Mouse (Mus musculus) heart, postnatal 36 days (tissue): ENCODE results near the gene Cckbr. TPM values are rescaled to one million over a fixed set of nuclear protein-coding genes. Genes with fewer than 3 reads are reported as not detected.

Source experiments
- DNase-seq, 2 experiments: peaks; one replicate each; pipeline ENCODE4 v3.0.0; 2021 to 2022
- intact Hi-C: fragments of 180-260 bp; cut with DNase I; formaldehyde crosslinking; loops from one replicate; pipeline ENCODE4 v1.15.1; 2025
- total RNA-seq, 2 experiments: library from RNA; stranded (reverse); gene quantifications; 2 replicates each; pipeline ENCODE4 v1.2.3; 2021

Cckbr gene
- total RNA-seq, result not detected

DNA sequence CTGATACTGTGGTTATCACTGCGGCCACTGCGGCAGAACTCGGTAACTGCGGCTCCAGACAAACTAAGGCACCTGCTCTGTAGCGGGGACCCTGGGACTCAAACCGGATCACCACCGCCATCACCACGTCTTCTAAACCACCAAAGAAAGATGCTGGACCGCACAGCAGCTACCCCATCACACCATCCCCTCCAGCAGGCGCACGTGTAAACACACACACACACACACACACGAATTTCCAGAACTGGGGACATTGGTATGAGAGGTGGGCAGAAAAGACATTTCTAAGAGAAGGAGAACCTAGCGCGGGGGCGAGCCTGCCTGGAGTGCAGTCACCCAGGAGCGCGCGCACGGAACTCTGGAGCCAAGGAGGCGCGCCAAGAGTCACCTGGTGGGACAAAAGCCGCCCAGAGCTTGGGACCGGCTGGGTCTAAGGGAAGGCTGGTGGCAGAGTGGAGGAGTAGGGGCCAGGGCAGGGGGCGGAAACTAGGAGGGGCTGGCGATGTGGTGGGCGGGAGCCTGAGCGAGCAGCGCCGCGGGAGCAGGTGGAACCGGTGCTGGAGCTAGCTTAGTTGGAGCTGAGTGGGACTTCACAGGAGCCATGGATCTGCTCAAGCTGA is at the start of gene Cckbr:
Gene Cckbr, plus strand, starts transcription at position 308 of the 620 bp plus-strand sequence.
- intact Hi-C loops, result no loop called here

DNA sequence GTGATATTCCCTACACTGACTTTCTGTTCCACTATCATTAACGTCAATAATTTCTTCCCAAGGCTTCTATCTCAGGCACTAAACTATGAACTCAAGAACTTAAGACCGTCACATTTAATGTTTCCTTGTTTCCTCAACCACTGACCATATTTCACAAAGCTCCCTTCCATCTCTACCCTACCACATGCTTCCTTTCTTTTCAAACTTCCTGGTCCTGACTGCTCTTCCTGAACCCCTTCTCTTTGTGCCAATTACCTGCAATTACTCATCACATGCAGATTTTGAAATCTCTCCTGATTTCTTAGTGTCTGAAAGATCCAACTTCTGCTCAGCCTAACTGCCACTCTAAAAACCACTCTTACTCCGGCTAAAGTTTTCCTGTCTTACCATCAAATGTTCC is 45.2 kb upstream of the Cckbr start:
- no peak for DNase-seq
- intact Hi-C loops, result no loop called here

More for the DNA sequence above, at the start of gene Cckbr:
- no peak for DNase-seq

GRCm38 (mm10) chr7:105387696-105388095 is 37.8 kb upstream of the Cckbr start:
- intact Hi-C loops, result no loop called here
- DNase-seq, result no peak

DNA sequence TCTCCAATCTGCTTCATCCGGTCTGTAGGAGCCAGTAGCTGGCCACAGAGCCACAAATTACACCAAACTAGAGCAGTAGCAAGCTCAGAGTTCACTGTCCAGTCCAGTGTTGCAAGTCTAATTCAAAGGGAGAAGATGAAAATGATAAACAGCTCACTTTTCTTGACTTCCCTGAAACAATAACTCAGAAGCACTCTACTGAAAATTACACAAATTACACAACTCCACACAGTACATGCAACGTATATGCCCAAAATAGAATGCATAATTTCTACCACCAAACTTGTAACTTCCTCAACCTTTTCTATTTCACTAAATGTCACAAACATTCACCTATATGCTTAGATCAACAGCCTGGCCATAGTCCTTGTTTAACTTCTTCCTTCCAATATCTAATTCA is 35.3 kb upstream of the Cckbr start:
- intact Hi-C loops, result loop anchor here (10.0 kb wide), 1 partner anchor 425 kb away; the partner anchor contains the start of gene Mrpl17

GRCm38 (mm10) chr7:105394606-105395005 is 30.9 kb upstream of the Cckbr start:
- no peak for DNase-seq
- intact Hi-C loops, result loop anchor here (5.0 to 10.0 kb wide), 3 partner anchors 167 to 420 kb away; partner anchors contain the start of genes Mrpl17 and Trim3

More for the DNA sequence above, 35.3 kb upstream of the Cckbr start:
- DNase-seq, result no peak

DNA sequence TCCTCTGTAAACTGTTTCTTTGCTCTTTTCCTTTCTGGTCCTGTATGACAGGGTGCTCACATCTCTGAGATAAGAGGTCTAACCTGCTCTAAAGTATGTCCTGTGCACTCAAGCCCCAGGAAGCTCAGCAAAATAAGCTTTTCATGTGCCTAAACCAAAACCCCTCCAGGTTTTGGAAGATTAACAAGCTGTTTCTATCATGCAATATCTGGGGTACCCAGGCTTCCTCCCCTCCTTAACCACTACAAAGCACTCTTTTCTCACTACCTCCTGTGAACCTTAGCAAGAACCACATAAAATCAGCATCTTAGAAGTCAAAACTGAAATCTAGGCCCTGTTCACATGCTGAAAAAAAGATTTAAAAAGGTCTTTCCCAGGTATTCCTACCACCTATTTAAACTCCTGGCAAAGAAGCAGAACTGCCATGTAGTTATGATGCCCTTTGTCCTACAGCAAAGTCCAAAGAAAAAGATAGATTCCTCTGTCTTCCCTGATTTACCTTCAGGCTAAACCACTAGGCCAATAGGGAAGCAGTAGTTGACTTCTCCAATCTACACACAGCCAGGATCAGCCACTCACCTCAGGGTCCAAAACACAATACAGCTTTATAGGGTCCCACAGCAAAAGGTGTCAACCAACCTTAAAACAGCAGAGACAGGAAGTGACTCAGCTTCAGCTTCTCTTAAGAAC is 30.3 kb upstream of the Cckbr start:
- intact Hi-C loops, result loop anchor here (5.0 to 10.0 kb wide), 3 partner anchors 168 to 420 kb away; partner anchors contain the start of genes Mrpl17 and Trim3
- DNase-seq, result no peak

GRCm38 (mm10) chr7:105396126-105396525 is 29.4 kb upstream of the Cckbr start:
- no peak for DNase-seq
- intact Hi-C loops, result loop anchor here (5.0 to 10.0 kb wide), 3 partner anchors 169 to 419 kb away; partner anchors contain the start of genes Mrpl17 and Trim3

DNA sequence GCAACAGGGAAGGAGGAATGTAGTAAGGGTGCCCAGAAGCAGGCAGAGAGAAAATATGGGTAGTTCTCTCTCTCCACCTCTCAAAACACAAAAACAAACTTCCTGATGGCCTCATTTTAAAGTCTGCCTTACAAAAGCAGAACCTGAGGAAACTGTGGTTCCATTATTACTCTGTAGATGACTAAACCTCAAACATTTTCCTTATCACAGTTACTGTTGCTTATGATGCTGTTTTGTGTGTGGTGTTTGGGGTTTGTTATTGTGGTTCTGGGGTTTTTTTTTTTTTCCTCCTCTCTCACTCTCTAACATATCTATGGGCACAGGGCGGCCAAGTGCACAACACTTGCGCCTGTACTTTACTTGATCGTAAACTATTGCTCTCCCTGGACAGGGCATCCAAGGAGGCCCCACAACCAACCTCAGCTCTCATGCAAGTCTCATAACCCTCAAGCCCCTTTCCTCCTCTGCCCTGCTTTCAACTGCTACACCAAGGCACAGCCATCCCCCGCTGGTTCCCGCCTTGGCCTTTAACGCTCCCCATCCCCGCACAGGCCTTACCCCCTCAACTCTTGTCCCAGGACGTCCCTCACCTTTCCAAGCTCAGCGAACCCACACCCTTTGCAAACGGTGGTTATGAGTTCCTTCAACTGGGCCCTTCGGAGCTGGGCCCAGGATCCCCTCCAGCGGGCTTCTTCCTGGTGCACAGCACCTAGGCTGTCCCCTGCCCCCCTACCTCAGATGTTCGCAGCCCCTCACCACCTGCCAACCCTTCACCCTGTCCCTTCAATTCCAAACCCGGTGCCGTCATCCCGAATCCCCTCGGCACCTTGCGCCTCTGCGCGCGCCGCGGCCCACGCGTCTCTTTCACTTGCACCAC is 26.2 kb upstream of the Cckbr start:
- intact Hi-C loops, result loop anchor here (5.0 to 10.0 kb wide), 3 partner anchors 172 to 416 kb away; partner anchors contain the start of genes Mrpl17 and Trim3
- DNase-seq, result no peak

GRCm38 (mm10) chr7:105399935-105400624 is 25.5 kb upstream of the Cckbr start, which contains the start of gene Fam160a2:
Fam160a2 (minus strand) TSS chr7:105400054.
- intact Hi-C loops, result loop anchor here (5.0 to 10.0 kb wide), 3 partner anchors 173 to 415 kb away; partner anchors contain the start of genes Mrpl17 and Trim3

DNA sequence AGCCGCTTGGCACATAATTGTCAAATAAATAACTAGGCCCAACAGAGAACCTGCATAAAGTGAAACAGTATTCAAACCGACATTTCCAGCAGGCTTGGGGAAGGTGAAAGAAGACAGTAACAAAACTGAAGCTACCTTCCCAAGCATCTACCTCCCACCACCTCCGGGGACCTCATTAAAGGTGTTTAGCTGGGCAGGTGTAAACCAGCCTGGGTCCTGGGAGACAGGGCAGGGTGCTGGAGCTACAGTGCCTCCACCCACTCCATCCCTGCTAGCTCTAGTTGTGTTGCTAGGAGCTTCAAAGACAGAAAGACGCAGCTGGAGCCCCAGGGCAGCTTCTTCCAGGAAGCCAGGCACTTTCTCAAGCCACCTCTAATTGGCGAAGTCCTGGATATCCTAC is 21.3 kb upstream of the Cckbr start, which contains the start of gene Cnga4:
Gene Cnga4, plus strand, starts transcription at position 301 of the 400 bp plus-strand sequence.
- no peak for DNase-seq
- intact Hi-C loops, result no loop called here

More at GRCm38 (mm10) chr7:105399935-105400624, 25.5 kb upstream of the Cckbr start, which contains the start of gene Fam160a2:
- DNase-seq, result peak; percentile 99

DNA sequence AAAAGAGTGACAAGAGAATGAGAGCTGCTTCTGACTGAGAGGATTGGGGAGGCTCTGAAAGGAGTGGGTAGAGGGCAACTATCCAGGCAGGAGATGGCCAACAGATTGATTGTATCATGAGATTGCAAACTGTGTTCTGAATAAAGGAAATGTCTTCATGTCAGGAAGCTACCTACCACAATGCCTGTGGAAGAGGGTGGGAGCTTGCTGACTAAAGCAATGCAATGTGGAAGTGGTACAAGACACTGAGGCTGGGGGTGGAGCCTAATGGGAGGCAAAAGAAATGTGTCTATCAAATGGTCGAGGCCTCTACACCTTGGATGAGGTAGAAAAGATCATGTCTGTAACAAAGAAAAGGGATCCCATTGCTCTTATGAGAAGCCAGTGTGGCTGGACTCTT is 19.2 kb upstream of the Cckbr start:
- no peak for DNase-seq
- intact Hi-C loops, result no loop called here

GRCm38 (mm10) chr7:105411874-105412632 is 13.5 kb upstream of the Cckbr start:
- intact Hi-C loops, result loop anchor here (2.0 to 5.0 kb wide), 2 partner anchors 67 to 240 kb away; no protein-coding TSS in a partner anchor
- DNase-seq, result peak; percentile 78 to 90

- DNase-seq, result no peak
- intact Hi-C loops, result loop anchor here (5.0 kb wide), 1 partner anchor 242 kb away; no protein-coding TSS in a partner anchor
These were observed 11.1 kb upstream of the Cckbr start for GRCm38 (mm10) chr7:105414385-105414784.

DNA sequence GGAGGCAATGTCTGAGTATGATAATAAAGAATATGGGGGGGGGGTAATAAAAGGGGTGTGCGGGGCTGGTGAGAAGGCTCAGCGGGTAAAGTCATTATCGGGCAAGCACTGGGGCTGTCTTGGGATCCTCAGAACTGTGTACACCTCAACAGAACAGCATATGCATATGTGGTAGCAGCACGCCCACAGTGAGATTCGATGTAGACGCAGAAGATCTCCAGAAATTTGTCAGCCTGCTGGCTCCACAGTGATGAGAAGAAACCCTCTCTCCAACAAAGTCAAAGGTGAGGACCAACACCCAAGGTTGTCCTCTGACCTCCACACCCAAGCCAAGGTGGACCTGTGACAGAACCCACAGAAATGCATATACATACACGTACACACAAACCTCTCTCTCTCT is 9.0 kb upstream of the Cckbr start:
- DNase-seq, result no peak
- intact Hi-C loops, result no loop called here

DNA sequence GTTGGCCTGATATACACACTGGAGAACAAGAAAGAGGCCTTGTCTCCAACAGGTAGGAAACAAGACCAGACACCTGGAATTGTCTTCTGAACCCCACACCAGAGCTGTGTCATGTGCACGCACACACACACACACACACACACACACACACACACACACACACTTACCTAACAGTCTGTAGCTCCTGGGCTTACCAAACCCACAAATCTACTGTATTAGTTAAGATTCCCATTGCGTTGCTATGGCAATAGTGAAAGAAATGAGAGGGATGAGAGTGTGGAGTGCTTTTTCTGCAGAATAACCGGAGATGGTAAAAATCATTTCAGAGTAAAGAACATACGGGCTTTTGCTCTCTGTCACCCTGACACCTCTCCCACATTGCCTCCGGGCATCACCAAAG is 7.4 kb upstream of the Cckbr start:
- intact Hi-C loops, result no loop called here
- DNase-seq, result no peak

GRCm38 (mm10) chr7:105420903-105421302 is 4.6 kb upstream of the Cckbr start:
- no peak for DNase-seq
- intact Hi-C loops, result no loop called here

GRCm38 (mm10) chr7:105424368-105424767 is 1.2 kb upstream of the Cckbr start:
- intact Hi-C loops, result no loop called here
- no peak for DNase-seq

- DNase-seq, result no peak
- intact Hi-C loops, result no loop called here
These were observed 520 bp downstream of the Cckbr start for GRCm38 (mm10) chr7:105426051-105426450.

DNA sequence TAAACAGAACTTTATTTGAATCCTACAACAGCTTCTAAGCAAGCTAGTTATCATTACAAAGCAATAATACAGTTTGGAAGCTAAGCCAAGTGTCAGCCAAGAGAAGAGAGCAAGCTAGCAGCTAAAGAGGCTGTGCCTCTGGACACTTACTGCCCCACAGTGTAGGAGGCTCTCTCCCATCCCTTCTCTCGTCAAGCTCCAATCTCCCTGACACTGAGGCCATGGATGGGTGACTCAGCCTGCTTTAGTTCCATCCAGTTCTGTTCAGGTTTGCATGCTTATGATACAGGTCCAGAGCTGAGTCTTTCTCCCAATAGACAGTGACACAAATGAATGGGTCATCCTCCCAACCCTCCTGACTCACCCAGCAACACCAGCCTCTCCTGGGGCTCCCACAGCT is 6.5 kb downstream of the Cckbr start:
- DNase-seq, result no peak
- intact Hi-C loops, result no loop called here
